16 mouse cellular contexts compared by ENCODE assay signal in the genomic region with DNA sequence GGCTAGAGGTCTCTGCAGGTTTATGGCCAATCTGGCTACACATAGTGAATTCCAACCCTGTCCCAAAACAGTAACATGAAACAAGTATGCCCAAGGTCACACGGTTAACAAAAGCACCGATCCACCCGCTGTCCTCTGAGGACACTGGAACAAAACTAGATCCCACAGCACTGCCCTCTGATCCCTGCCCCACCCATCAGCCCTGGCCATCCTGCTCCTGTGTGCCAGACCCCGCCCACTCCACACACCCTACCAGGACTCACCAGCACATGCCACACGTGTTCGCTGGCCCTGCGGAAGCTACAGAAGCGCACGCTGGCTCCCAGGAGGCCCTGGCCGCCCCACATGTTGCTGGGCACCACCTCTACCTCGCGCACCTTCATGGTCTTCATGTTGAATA. TPM values are rescaled to one million over a fixed set of nuclear protein-coding genes. Genes with fewer than 3 reads are reported as not detected.
DNase-seq lines count a peak whose midpoint lies in the region; TF ChIP-seq lines count a peak whose summit lies in the region.
"Had no signal": no experiment of that assay in that cellular context is flagged by ENCODE, and none has a peak within 500 bp of the region (broad histone marks: within the 10 kb centered on the region; RNA-seq: fewer than 3 reads in every experiment).

No protein-coding gene starts in this region.

- no peaks in the 10 kb centered on the region for H3K27me3 ChIP-seq in myocyte (ENCODE audit: control insufficient read depth, insufficient read depth, insufficient read length)
- H3K27me3 ChIP-seq: embryonic facial prominence, embryonic 15.5 days; forebrain, embryonic 12.5 days; heart, embryonic 15.5 days; liver, embryonic 13.5 days; neural tube, embryonic 13.5 days had no signal

- DNase-seq in kidney, adult 8-10 months, result peak; percentile 57 to 75
- DNase-seq in kidney, postnatal 10 days, result no peak
- DNase-seq in MN1 (ENCODE audit: low spot score), result peak; percentile 44
- peak; percentile 59 for DNase-seq in ZHBTc4 (ENCODE audit: low read depth, low spot score)
- DNase-seq in layer of hippocampus, adult 9-11 months, result no peak
- DNase-seq in cerebellum, adult 11-12 months, result no peak
- DNase-seq: cerebellum, adult 8-10 months; liver, embryonic 13.5 days; lung, postnatal 14 days; thymus, postnatal 14 days had no signal

- H3K4me3 ChIP-seq in myocyte, result no peak overlapping the region
- H3K4me3 ChIP-seq: embryonic facial prominence, embryonic 15.5 days; forebrain, embryonic 12.5 days; heart, embryonic 15.5 days; liver, embryonic 13.5 days; neural tube, embryonic 13.5 days had no signal

- H3K36me3 ChIP-seq in myocyte (ENCODE audit: control insufficient read depth, insufficient read depth), result no peaks in the 10 kb centered on the region

- no peak overlapping the region for H3K4me2 ChIP-seq in myocyte (ENCODE audit: low read depth)
- H3K4me2 ChIP-seq: embryonic facial prominence, embryonic 15.5 days; forebrain, embryonic 12.5 days; heart, embryonic 15.5 days; liver, embryonic 13.5 days; neural tube, embryonic 13.5 days had no signal

- H3K79me2 ChIP-seq in myocyte (ENCODE audit: control insufficient read depth, insufficient read depth), result peaks cover 10% of the 10 kb centered on the region

- no peak for TF ChIP-seq POLR2A in myocyte (IDR thresholded peaks at IDR 0.05; ENCODE audit: insufficient read length, low read depth)

- no peak overlapping the region for H3ac ChIP-seq in myocyte (ENCODE audit: control insufficient read depth, insufficient read length)

TF ChIP-seq in myocyte, 11 proteins besides CTCF, POLR2A, EP300 and RAD21:
- peak; percentile 46 for TF ChIP-seq POLR2AphosphoS2 (IDR thresholded peaks at IDR 0.05; ENCODE audit: insufficient read length, low read depth)
- no peak for TF ChIP-seq SRF (IDR thresholded peaks at IDR 0.05; ENCODE audit: control insufficient read depth, insufficient read length, low read depth)
TF ChIP-seq in myocyte: peak in this region for 1.

RNA-seq across cellular contexts. Expression of a gene that starts 5.0 kb away (rescaled TPM):
- 10.5 TPM for polyA plus RNA-seq in myocyte (2012; fragmentation: generic; extraction: Trizol)

RNA-seq across cellular contexts. Expression of a gene that starts 5.0 kb away (rescaled TPM):
- polyA plus RNA-seq in myocyte (2012; fragmentation: generic; extraction: Trizol), result 0.05 TPM
- polyA plus RNA-seq: inflammation-experienced regulatory T-cells, adult 6 months had no signal

RNA-seq across cellular contexts. Expression of a gene that starts 37.7 kb away (rescaled TPM):
- 12.1 TPM for polyA plus RNA-seq in myocyte (2012; fragmentation: generic; extraction: Trizol)

RNA-seq across cellular contexts. Expression of a gene that starts 52.1 kb away (rescaled TPM):
- polyA plus RNA-seq in myocyte (2012; fragmentation: generic; extraction: Trizol), result 9.2 TPM

Comparison
In these comparisons a context has a peak if more than half of its experiments do, and no peak if none do; other contexts are left out.
1. DNase-seq: peak in kidney, adult 8-10 months (2 of 2), MN1 (single experiment) and ZHBTc4 (single experiment); none in kidney, postnatal 10 days (single experiment), layer of hippocampus, adult 9-11 months (single experiment) and cerebellum, adult 11-12 months (single experiment).